Mouse (Mus musculus) liver, embryonic 18 days (tissue): ENCODE data around the gene Efnb3. TPM values are rescaled to one million over a fixed set of nuclear protein-coding genes. Genes with fewer than 3 reads are reported as not detected.

ENCODE experiments used
- polyA plus RNA-seq: library from polyadenylated mRNA; depleted of rRNA; stranded (reverse); fragments of >200 nt; gene quantifications from 2 replicates; pipeline ENCODE4 v1.2.3, GENCODE M21; 2012; rRNA removed

Efnb3 gene
- polyA plus RNA-seq, result 0.58 and 0.60 TPM in 2 replicates

DNA sequence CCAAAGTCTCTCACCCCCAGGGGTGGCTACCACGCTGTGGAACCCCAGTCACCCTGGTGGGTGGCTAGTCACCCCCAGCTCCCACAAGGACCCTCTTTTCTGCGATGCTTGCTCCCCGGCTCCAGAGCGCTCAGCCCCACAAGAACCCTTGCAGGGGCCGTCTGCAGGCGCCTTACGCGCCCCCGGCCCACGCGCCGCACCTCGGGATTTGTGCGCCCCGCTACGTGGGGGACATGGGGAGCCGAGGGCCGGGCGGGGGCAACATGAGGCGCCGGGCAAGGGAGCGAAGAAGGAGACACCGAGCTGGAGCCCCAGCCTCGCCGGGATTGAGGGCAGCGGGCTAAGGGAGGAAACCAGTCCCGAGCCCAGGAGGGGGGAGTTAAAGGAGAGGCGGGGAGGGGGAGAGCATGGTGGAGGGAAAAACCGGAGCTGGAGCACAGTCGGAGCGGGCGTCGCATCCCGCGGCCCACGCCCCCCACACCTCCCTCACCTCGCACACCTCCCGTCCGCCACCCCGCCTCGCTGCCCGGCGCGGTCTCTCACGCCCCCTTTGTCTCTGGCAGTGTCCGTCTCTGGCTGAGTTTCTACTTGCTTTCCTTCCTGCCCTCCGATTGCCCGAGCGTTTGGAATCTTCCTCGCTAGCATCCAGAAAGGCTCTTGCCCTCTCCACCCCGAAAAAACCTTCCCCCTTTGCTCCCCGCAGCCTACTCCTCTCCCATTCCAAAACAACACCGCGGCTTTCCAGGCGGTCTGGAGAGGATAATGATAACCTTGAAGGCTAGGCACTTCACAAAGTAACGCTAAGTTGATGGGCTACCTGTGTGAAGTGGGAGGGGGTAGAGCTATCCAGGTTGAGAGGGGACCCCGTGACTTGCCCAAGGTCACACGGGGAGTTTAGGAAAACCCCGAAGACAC is at the start of gene Efnb3:
Gene Efnb3, minus strand, starts transcription at position 355 of the 915 bp plus-strand sequence.

DNA sequence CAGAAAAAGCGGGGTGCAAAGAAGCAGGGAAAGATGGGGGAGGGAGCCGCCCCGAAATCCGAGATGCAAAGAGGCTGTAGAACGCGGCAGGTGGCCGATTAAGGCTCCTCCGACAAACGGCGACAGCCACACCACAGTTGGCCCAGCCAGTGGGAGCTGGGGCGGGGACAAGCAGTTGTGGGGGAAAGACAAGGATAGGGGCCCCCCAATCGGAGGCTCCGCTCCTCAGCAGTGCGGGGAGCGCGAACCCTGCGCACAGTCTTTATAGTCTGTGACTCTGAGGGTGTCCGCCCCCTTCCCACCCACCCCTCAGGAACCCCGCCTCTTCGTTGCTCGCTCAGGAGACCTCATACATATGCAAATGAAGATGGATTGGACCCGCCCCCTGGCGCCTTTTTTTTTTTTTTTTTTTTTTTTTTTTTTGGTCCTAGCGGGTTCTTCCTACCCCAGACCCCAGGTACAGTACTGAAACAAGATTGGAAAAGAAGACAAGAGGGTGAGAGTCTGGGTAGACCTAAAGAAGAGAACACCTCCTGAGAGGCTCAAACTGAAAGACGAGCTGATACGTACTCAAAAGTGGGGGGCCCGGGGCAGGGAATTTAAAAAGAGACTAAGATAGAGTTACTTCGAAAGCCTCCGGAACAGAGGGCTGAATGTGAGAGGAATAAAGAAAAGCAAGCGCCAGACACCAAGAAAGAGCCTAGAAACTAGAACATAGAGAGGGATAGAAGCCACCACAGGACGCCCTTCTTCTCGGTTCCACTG is 45.9 kb upstream of the Efnb3 start, which contains the start of gene Atp1b2:
Gene Atp1b2, minus strand, starts transcription at position 217 of the 765 bp plus-strand sequence.

GRCm38 (mm10) chr11:69580091-69580514 is 20.1 kb upstream of the Efnb3 start, which contains the start of the genes Wrap53 and Trp53:
Gene Wrap53 (minus strand): TSS chr11:69580255.
Gene Trp53 (plus strand): TSS chr11:69580359.

GRCm38 (mm10) chr11:69549060-69549656 is 10.8 kb downstream of the Efnb3 start, which contains the start of gene Dnah2:
Gene Dnah2 (minus strand): TSS chr11:69549110.

Other genes with a start within 250 kb of the Efnb3 start
- gene Cntrob, start 236.4 kb downstream of the Efnb3 start, polyA plus RNA-seq, result 5.7 and 6.8 TPM in 2 replicates
- 44.6 and 47.5 TPM in 2 replicates for gene Trappc1, start 236.2 kb downstream of the Efnb3 start, polyA plus RNA-seq
- gene Kcnab3, start 233.9 kb downstream of the Efnb3 start, polyA plus RNA-seq, result 0.18 and 0.22 TPM in 2 replicates
- gene Rnf227, start 219.7 kb downstream of the Efnb3 start, polyA plus RNA-seq, result 0.41 and 0.54 TPM in 2 replicates
- gene Chd3, start 190.8 kb downstream of the Efnb3 start, polyA plus RNA-seq, result 33.5 and 44.3 TPM in 2 replicates
- 61.1 and 63.4 TPM in 2 replicates for gene Naa38, start 164.7 kb downstream of the Efnb3 start, polyA plus RNA-seq
- gene Cyb5d1, start 164.6 kb downstream of the Efnb3 start, polyA plus RNA-seq, result 8.2 and 9.5 TPM in 2 replicates
- gene Tmem88, start 162.0 kb downstream of the Efnb3 start, polyA plus RNA-seq, result 6.4 and 7.4 TPM in 2 replicates
- 1.1 and 1.6 TPM in 2 replicates for gene Kdm6b, start 146.5 kb downstream of the Efnb3 start, polyA plus RNA-seq
- gene Dnah2, start 11.1 kb downstream of the Efnb3 start, polyA plus RNA-seq, result 0.20 and 0.22 TPM in 2 replicates
- 6.5 and 6.7 TPM in 2 replicates for gene Wrap53, start 20.1 kb upstream of the Efnb3 start, polyA plus RNA-seq
- 51.0 and 51.9 TPM in 2 replicates for gene Trp53, start 20.2 kb upstream of the Efnb3 start, polyA plus RNA-seq
- 5.7 and 7.2 TPM in 2 replicates for gene Atp1b2, start 45.7 kb upstream of the Efnb3 start, polyA plus RNA-seq
- 2.6 and 2.9 TPM in 2 replicates for gene Shbg, start 57.7 kb upstream of the Efnb3 start, polyA plus RNA-seq
- 7.3 and 7.7 TPM in 2 replicates for gene Sat2, start 61.8 kb upstream of the Efnb3 start, polyA plus RNA-seq
- gene Fxr2, start 72.8 kb upstream of the Efnb3 start, polyA plus RNA-seq, result 17.5 and 22.6 TPM in 2 replicates
- 0.07 and 0.11 TPM in 2 replicates for gene Sox15, start 95.1 kb upstream of the Efnb3 start, polyA plus RNA-seq
- 45.9 and 49.8 TPM in 2 replicates for gene Mpdu1, start 102.4 kb upstream of the Efnb3 start, polyA plus RNA-seq
- 14.8 and 16.0 TPM in 2 replicates for gene Cd68, start 105.9 kb upstream of the Efnb3 start, polyA plus RNA-seq
- 330 and 348 TPM in 2 replicates for gene Eif4a1, start 112.2 kb upstream of the Efnb3 start, polyA plus RNA-seq
- gene Senp3, start 121.9 kb upstream of the Efnb3 start, polyA plus RNA-seq, result 37.6 and 40.5 TPM in 2 replicates
- gene Tnfsf13, start 125.6 kb upstream of the Efnb3 start, polyA plus RNA-seq, result 0.54 and 0.78 TPM in 2 replicates
- gene Tnfsf12, start 135.6 kb upstream of the Efnb3 start, polyA plus RNA-seq, result 4.4 and 4.8 TPM in 2 replicates
- gene Tnfsfm13, start 135.9 kb upstream of the Efnb3 start, polyA plus RNA-seq, result 0.96 and 1.1 TPM in 2 replicates
- gene Polr2a, start 198.4 kb upstream of the Efnb3 start, polyA plus RNA-seq, result 5.5 and 8.0 TPM in 2 replicates
- gene Slc35g3, start 201.8 kb upstream of the Efnb3 start, polyA plus RNA-seq, result 0.02 TPM in 1 of 2 replicates, not detected in the other
- 2.3 and 2.8 TPM in 2 replicates for gene Zbtb4, start 205.7 kb upstream of the Efnb3 start, polyA plus RNA-seq
- gene Chrnb1, start 235.7 kb upstream of the Efnb3 start, polyA plus RNA-seq, result 1.3 and 1.6 TPM in 2 replicates
- 0.43 and 0.58 TPM in 2 replicates for gene Fgf11, start 241.7 kb upstream of the Efnb3 start, polyA plus RNA-seq
- 1.2 and 1.6 TPM in 2 replicates for gene Tmem102, start 245.4 kb upstream of the Efnb3 start, polyA plus RNA-seq